Mouse (Mus musculus): ENCODE measurements at regions not wholly inside any gene's neighbourhood (a gene's known extent, or its start where the extent isn't known, plus 50 kb on each side); places are given as distances from the start of the nearest gene placed in this dataset.

- Histone ChIP-seq H3K27ac (replicated peaks) (peak overlapping the region; percentile 54), H3K36me3 (no peaks in the 10 kb centered on the region), H3K4me1 (peaks cover 41% of the 10 kb centered on the region), H3K4me3 (no peak overlapping the region), H3K27me3 (0 out of 2 replicates have a peak, but pooled peaks cover 6% of the 10 kb centered on the region), H3K9me3 (no peaks in the 10 kb centered on the region), H3K4me2 (replicated peaks) (no peak overlapping the region), H3K9ac (replicated peaks) (no peak overlapping the region)
- ATAC-seq (ENCODE audit: low FRiP score, low read depth): peak; percentile 72; the same call in 1 of the 2 replicates
- WGBS: 46% methylated on average over 11 of the region's 11 CpGs
Observed at GRCm38 (mm10) chr9:120733681-120734465, 162.6 kb downstream of the Rpl14 start.

GRCm38 (mm10) chr9:120735217-120735616 is 164.0 kb downstream of the Rpl14 start:
- Histone ChIP-seq H3K4me2 (replicated peaks) (no peak overlapping the region), H3K27me3 (0 out of 2 replicates have a peak, but pooled peaks cover 6% of the 10 kb centered on the region), H3K4me1 (peaks cover 52% of the 10 kb centered on the region), H3K4me3 (no peak overlapping the region), H3K9ac (replicated peaks) (no peak overlapping the region), H3K27ac (replicated peaks) (no peak overlapping the region), H3K9me3 (no peaks in the 10 kb centered on the region), H3K36me3 (no peaks in the 10 kb centered on the region)
- ATAC-seq (ENCODE audit: low FRiP score, low read depth): no peak
- 79% methylated on average over 7 of the region's 7 CpGs for WGBS

GRCm38 (mm10) chr9:120737956-120738355 is 166.7 kb downstream of the Rpl14 start:
- Histone ChIP-seq H3K9me3 (no peaks in the 10 kb centered on the region), H3K36me3 (no peaks in the 10 kb centered on the region), H3K4me1 (peaks cover 38% of the 10 kb centered on the region), H3K27ac (replicated peaks) (no peak overlapping the region), H3K9ac (replicated peaks) (no peak overlapping the region), H3K4me2 (replicated peaks) (no peak overlapping the region), H3K27me3 (0 out of 2 replicates have a peak, but pooled peaks cover 8% of the 10 kb centered on the region), H3K4me3 (no peak overlapping the region)
- ATAC-seq (ENCODE audit: low FRiP score, low read depth): no peak
- 68% methylated on average over 1 of the region's 1 CpGs for WGBS

- H3K4me3 ChIP-seq: no peak overlapping the region
- no peak overlapping the region for H3K4me2 ChIP-seq (replicated peaks)
- WGBS: 47% methylated on average over 14 of the region's 14 CpGs
- no peak for ATAC-seq (ENCODE audit: low FRiP score, low read depth)
- peak overlapping the region; percentile 46 for H3K27ac ChIP-seq (replicated peaks)
- peaks cover 24% of the 10 kb centered on the region for H3K4me1 ChIP-seq
- no peak overlapping the region for H3K9ac ChIP-seq (replicated peaks)
- H3K27me3 ChIP-seq: 0 out of 2 replicates have a peak, but pooled peaks cover 8% of the 10 kb centered on the region
- no peaks in the 10 kb centered on the region for H3K36me3 ChIP-seq
- no peaks in the 10 kb centered on the region for H3K9me3 ChIP-seq
Observed at GRCm38 (mm10) chr9:120739199-120739952, 168.1 kb downstream of the Rpl14 start.

GRCm38 (mm10) chr9:120739953-120740524 is 168.8 kb downstream of the Rpl14 start:
- WGBS: 44% methylated on average over 6 of the region's 6 CpGs
- Histone ChIP-seq H3K9me3 (no peaks in the 10 kb centered on the region), H3K9ac (replicated peaks) (no peak overlapping the region; the same call in 1 of the 2 replicates), H3K4me1 (peaks cover 18% of the 10 kb centered on the region), H3K4me3 (no peak overlapping the region), H3K27ac (replicated peaks) (peak overlapping the region; percentile 46), H3K27me3 (0 out of 2 replicates have a peak, but pooled peaks cover 8% of the 10 kb centered on the region), H3K4me2 (replicated peaks) (no peak overlapping the region), H3K36me3 (no peaks in the 10 kb centered on the region)
- no peak for ATAC-seq (ENCODE audit: low FRiP score, low read depth)

GRCm38 (mm10) chr9:120741521-120741920 is 170.3 kb downstream of the Rpl14 start:
- Histone ChIP-seq H3K4me1 (peaks cover 15% of the 10 kb centered on the region), H3K9me3 (no peaks in the 10 kb centered on the region), H3K4me2 (replicated peaks) (no peak overlapping the region), H3K36me3 (no peaks in the 10 kb centered on the region), H3K4me3 (no peak overlapping the region), H3K27me3 (0 out of 2 replicates have a peak, but pooled peaks cover 2% of the 10 kb centered on the region), H3K27ac (replicated peaks) (no peak overlapping the region), H3K9ac (replicated peaks) (no peak overlapping the region)
- WGBS: 79% methylated on average over 2 of the region's 2 CpGs
- no peak for ATAC-seq (ENCODE audit: low FRiP score, low read depth)

- Histone ChIP-seq H3K4me2 (replicated peaks) (no peak overlapping the region), H3K36me3 (no peaks in the 10 kb centered on the region), H3K4me1 (peaks cover 14% of the 10 kb centered on the region), H3K9ac (replicated peaks) (no peak overlapping the region), H3K9me3 (no peaks in the 10 kb centered on the region), H3K27me3 (0 out of 2 replicates have a peak, but pooled peaks cover 2% of the 10 kb centered on the region), H3K4me3 (no peak overlapping the region), H3K27ac (replicated peaks) (no peak overlapping the region)
- WGBS: 87% methylated on average over 9 of the region's 9 CpGs
- ATAC-seq (ENCODE audit: low FRiP score, low read depth): no peak
Observed at GRCm38 (mm10) chr9:120743455-120743854, 172.2 kb downstream of the Rpl14 start.

DNA sequence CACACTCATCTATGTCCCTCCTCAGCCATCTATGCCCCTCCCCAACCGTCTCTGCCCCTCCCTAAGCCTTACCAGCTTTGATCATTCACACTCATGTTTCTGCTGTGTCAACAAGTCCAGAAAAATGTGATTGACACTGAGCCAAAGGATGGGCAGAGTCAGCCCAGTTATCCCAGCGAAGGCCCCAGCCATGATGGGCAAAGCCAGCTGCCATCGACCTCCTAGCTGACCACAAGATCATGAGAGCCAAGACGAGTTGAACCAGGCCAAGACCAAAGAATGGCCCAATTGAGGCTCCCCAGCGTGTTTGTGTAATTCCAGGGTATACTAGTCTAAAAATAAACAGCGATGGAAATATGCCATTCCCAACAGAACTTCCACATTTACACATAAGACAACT is 174.4 kb downstream of the Rpl14 start:
- H3K9me3 ChIP-seq: no peaks in the 10 kb centered on the region
- H3K4me2 ChIP-seq (replicated peaks): no peak overlapping the region
- no peak overlapping the region for H3K27ac ChIP-seq (replicated peaks)
- H3K4me1 ChIP-seq: 0 out of 2 replicates have a peak, but pooled peaks cover 2% of the 10 kb centered on the region
- H3K9ac ChIP-seq (replicated peaks): no peak overlapping the region
- ATAC-seq (ENCODE audit: low FRiP score, low read depth): no peak
- WGBS: 85% methylated on average over 6 of the region's 6 CpGs
- 0 out of 2 replicates have a peak, but pooled peaks cover 2% of the 10 kb centered on the region for H3K27me3 ChIP-seq
- H3K4me3 ChIP-seq: no peak overlapping the region
- no peaks in the 10 kb centered on the region for H3K36me3 ChIP-seq

DNA sequence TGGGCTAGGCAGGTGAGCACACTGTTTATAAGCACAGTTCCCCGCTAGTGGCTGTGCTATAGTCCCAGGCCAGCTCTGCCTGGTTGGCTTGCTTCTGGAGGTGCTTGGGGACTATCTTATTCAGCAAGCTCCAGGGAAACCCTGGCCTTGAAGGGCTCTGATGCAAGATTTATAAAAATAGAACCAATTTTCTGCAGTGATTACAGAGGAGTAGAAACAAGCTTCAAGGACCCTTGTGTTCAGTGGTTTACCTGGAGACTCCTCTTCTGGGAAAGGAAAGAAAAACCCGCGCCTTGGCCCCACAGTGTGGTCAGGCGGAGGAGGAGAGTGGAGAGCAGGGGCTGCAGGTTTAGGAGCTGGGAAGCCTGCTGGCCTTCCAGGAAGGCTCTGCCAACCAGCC is 178.2 kb upstream of the Ctnnb1 start:
- Histone ChIP-seq H3K36me3 (no peaks in the 10 kb centered on the region), H3K9me3 (no peaks in the 10 kb centered on the region), H3K4me2 (replicated peaks) (no peak overlapping the region), H3K27ac (replicated peaks) (no peak overlapping the region), H3K4me1 (peaks cover 12% of the 10 kb centered on the region; the same call in 1 of the 2 replicates), H3K27me3 (no peaks in the 10 kb centered on the region), H3K9ac (replicated peaks) (no peak overlapping the region), H3K4me3 (no peak overlapping the region)
- ATAC-seq (ENCODE audit: low FRiP score, low read depth): no peak
- 87% methylated on average over 4 of the region's 4 CpGs for WGBS

DNA sequence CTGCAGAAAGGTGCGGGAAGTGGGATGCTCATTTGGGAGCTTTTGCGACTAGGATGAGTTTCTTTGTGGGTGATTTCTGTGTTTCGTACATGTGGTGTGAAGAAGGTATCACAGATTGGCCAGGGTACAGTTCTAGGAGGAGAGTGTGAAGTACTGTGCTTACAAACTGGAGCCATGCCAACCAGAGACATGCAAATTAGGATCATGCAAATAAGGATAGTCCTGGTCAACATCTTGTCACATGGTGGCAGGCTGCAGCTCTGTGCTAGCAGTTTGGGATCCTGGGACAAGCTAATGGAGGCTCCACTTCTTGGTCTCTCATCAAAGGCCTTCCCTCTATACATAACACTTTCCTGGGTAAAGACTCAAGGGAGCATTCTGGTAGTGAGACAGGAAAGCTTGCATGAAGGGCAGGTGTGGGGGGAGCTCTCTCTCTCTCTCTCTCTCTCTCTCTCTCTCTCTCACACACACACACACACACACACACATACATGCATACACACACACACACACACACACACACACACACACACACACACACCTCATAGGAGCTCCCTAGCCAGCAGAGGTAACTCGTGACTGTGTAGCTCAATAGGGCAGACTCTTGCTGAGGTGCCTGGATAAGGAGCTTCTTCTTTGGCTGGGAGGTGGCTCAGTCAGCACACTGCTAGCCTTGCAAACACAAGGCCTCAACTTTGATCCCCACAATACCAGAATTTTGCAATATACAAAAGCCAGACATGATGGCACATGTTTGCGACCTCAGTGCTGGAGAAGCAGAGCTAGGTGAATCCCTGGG is 177.1 kb upstream of the Ctnnb1 start:
- no peaks in the 10 kb centered on the region for H3K9me3 ChIP-seq
- 87% methylated on average over 5 of the region's 5 CpGs for WGBS
- no peak overlapping the region for H3K27ac ChIP-seq (replicated peaks)
- no peak overlapping the region for H3K9ac ChIP-seq (replicated peaks)
- H3K4me1 ChIP-seq: peaks cover 12% of the 10 kb centered on the region; the same call in 1 of the 2 replicates
- peak; percentile 65 for ATAC-seq (ENCODE audit: low FRiP score, low read depth)
- no peak overlapping the region for H3K4me2 ChIP-seq (replicated peaks)
- H3K36me3 ChIP-seq: no peaks in the 10 kb centered on the region
- H3K4me3 ChIP-seq: no peak overlapping the region
- H3K27me3 ChIP-seq: no peaks in the 10 kb centered on the region

- Histone ChIP-seq H3K27ac (replicated peaks) (no peak overlapping the region), H3K4me3 (no peak overlapping the region), H3K4me2 (replicated peaks) (no peak overlapping the region), H3K9ac (replicated peaks) (no peak overlapping the region), H3K9me3 (no peaks in the 10 kb centered on the region), H3K27me3 (no peaks in the 10 kb centered on the region), H3K36me3 (no peaks in the 10 kb centered on the region), H3K4me1 (peaks cover 10% of the 10 kb centered on the region; the same call in 1 of the 2 replicates)
- ATAC-seq (ENCODE audit: low FRiP score, low read depth): no peak
Observed at GRCm38 (mm10) chr9:120754151-120754550, 174.9 kb upstream of the Ctnnb1 start.
